Mouse (Mus musculus) liver, embryonic 13.5 days (tissue): ENCODE measurements at regions not wholly inside any gene's neighbourhood (a gene's known extent, or its start where the extent isn't known, plus 50 kb on each side); places are given as distances from the start of the nearest gene placed in this dataset.

Experiments
- ATAC-seq: fragments of 200-750 bp; cut with Nextera tagmentation; 2 replicates; pipeline ENCODE4 v1.8.0; 2017; ENCODE audit warnings: low read depth, mild to moderate bottlenecking, moderate number of reproducible peaks, moderate library complexity
- DNase-seq: peaks from one replicate; pipeline ENCODE4 v3.0.0; 2022
- H3K27ac ChIP-seq: fragments of 300-500 bp; sonication (generic); 2 replicates; pipeline ENCODE4 v1.5.1; 2015; ENCODE audit warnings: moderate library complexity, mild to moderate bottlenecking, inconsistent platforms
- H3K27me3 ChIP-seq: fragments of 300-500 bp; sonication (generic); 2 replicates; pipeline ENCODE4 v1.6.1; 2015; ENCODE audit warnings: mild to moderate bottlenecking, inconsistent platforms
- H3K36me3 ChIP-seq: fragments of 300-500 bp; sonication (generic); 2 replicates; pipeline ENCODE4 v1.6.1; 2015; ENCODE audit warnings: mild to moderate bottlenecking, inconsistent platforms
- H3K4me1 ChIP-seq: fragments of 300-500 bp; sonication (generic); replicated peaks from 2 replicates; pipeline ENCODE4 v1.6.1; 2015; ENCODE audit warnings: inconsistent platforms
- H3K4me2 ChIP-seq: fragments of 300-500 bp; sonication (generic); 2 replicates; pipeline ENCODE4 v1.6.1; 2015; ENCODE audit warnings: inconsistent platforms, mild to moderate bottlenecking, moderate library complexity
- H3K4me3 ChIP-seq: fragments of 300-500 bp; sonication (generic); replicated peaks from 2 replicates; pipeline ENCODE4 v1.5.1; 2015; ENCODE audit warnings: mild to moderate bottlenecking, inconsistent platforms
- H3K9ac ChIP-seq: fragments of 300-500 bp; sonication (generic); 2 replicates; pipeline ENCODE4 v1.6.1; 2015; ENCODE audit warnings: mild to moderate bottlenecking, inconsistent platforms
- H3K9me3 ChIP-seq: fragments of 300-500 bp; sonication (generic); replicated peaks from 2 replicates; pipeline ENCODE4 v1.6.1; 2016; ENCODE audit warnings: inconsistent platforms
- WGBS: fragments of 180-500 bp; shearing (Covaris S2); methylation state at CpG from one replicate; pipeline ENCODE4 v1.1.7; 2015; ENCODE audit not compliant: insufficient replicate concordance; 5-methylcytosine and 5-hydroxymethylcytosine counted together

GRCm38 (mm10) chr3:38251592-38251991 lies 233.1 kb downstream of the Ankrd50 start:
- no peak for ATAC-seq

GRCm38 (mm10) chr3:38250552-38250951 lies 234.1 kb downstream of the Ankrd50 start:
- no peak overlapping the region for H3K9ac ChIP-seq
- H3K4me3 ChIP-seq, result no peak overlapping the region
- H3K27ac ChIP-seq, result no peak overlapping the region
- no peaks in the 10 kb centered on the region; the same call in 1 of the 2 replicates for H3K4me1 ChIP-seq
- DNase-seq, result no peak
- H3K9me3 ChIP-seq, result no peaks in the 10 kb centered on the region
- 51% methylated on average over 5 of the region's 5 CpGs for whole genome bisulfite sequencing
- no peaks in the 10 kb centered on the region for H3K36me3 ChIP-seq
- H3K27me3 ChIP-seq, result no peaks in the 10 kb centered on the region
- no peak for ATAC-seq
- no peak overlapping the region for H3K4me2 ChIP-seq

More at GRCm38 (mm10) chr3:38251592-38251991, 233.1 kb downstream of the Ankrd50 start:
- no peak for DNase-seq
- no peaks in the 10 kb centered on the region for H3K9me3 ChIP-seq
- no peaks in the 10 kb centered on the region for H3K27me3 ChIP-seq
- no peak overlapping the region for H3K4me3 ChIP-seq
- no peak overlapping the region for H3K9ac ChIP-seq
- H3K36me3 ChIP-seq, result no peaks in the 10 kb centered on the region
- no peak overlapping the region for H3K27ac ChIP-seq
- no peak overlapping the region for H3K4me2 ChIP-seq
- WGBS, result 37% methylated on average over 2 of the region's 2 CpGs
- no peaks in the 10 kb centered on the region; the same call in 1 of the 2 replicates for H3K4me1 ChIP-seq

DNA sequence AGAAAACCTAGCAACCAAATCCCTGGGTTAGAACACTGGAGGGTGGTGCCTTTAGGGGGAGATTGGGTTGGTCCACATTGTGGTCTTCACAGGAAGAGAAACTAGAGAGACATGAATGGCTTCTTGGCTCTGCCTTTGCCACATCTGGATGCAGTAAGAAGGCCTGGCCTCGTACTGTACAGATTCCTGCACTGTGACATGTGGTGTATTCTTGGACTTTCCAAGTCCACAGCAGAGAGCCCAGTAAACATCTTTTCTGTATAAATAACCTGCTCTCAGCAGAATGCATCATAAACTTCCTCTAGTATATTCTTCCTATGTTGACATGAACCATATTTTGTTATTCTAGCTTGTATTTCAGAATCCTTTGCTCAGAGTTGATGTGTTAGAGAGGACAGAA lies 235.7 kb downstream of the Ankrd50 start:
- Histone ChIP-seq H3K4me3 (no peak overlapping the region), H3K9ac (no peak overlapping the region), H3K36me3 (no peaks in the 10 kb centered on the region), H3K4me2 (no peak overlapping the region), H3K27me3 (no peaks in the 10 kb centered on the region), H3K4me1 (no peaks in the 10 kb centered on the region; the same call in 1 of the 2 replicates), H3K27ac (no peak overlapping the region), H3K9me3 (no peaks in the 10 kb centered on the region)
- WGBS, result 58% methylated on average over 1 of the region's 1 CpGs
- DNase-seq (no peak), ATAC-seq (no peak)

DNA sequence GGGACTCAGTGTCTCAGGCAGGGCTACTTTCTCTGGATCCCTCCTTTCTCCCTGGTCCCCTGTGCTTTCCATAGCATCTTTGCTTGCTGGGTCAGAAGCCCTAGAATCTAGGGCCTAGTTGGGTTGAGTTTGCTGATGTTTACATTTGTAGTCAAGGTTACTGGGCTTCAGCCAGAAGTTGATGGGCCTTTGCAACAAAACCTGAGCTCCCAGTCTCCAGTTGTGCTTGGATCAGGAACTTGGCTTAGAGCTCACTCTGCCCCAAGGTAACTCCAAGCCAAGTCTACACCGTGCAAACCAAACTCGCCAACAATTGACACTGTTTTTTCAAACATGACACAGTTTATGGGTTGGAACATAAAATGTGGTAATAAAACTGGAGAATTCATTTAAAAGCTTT lies 238.2 kb downstream of the Ankrd50 start:
- Histone ChIP-seq H3K4me1 (no peaks in the 10 kb centered on the region; the same call in 1 of the 2 replicates), H3K4me3 (no peak overlapping the region), H3K36me3 (no peaks in the 10 kb centered on the region), H3K9ac (no peak overlapping the region), H3K9me3 (no peaks in the 10 kb centered on the region), H3K27ac (no peak overlapping the region), H3K4me2 (no peak overlapping the region), H3K27me3 (no peaks in the 10 kb centered on the region)
- no peak for ATAC-seq
- no peak for DNase-seq
- WGBS, result 70% methylated on average over 2 of the region's 2 CpGs

GRCm38 (mm10) chr3:38243209-38243608 lies 241.4 kb downstream of the Ankrd50 start:
- DNase-seq, result no peak
- Histone ChIP-seq H3K36me3 (no peaks in the 10 kb centered on the region), H3K9me3 (no peaks in the 10 kb centered on the region), H3K4me3 (no peak overlapping the region), H3K27me3 (no peaks in the 10 kb centered on the region), H3K27ac (no peak overlapping the region), H3K9ac (no peak overlapping the region), H3K4me1 (no peaks in the 10 kb centered on the region), H3K4me2 (no peak overlapping the region)
- ATAC-seq, result no peak
- 69% methylated on average over 3 of the region's 3 CpGs for WGBS

- no peaks in the 10 kb centered on the region for H3K36me3 ChIP-seq
- H3K27ac ChIP-seq, result no peak overlapping the region
- no peak overlapping the region for H3K4me3 ChIP-seq
- no peaks in the 10 kb centered on the region for H3K4me1 ChIP-seq
- H3K9me3 ChIP-seq, result no peaks in the 10 kb centered on the region
- H3K4me2 ChIP-seq, result no peak overlapping the region
- DNase-seq (no peak), ATAC-seq (no peak)
- no peaks in the 10 kb centered on the region for H3K27me3 ChIP-seq
- WGBS, result 39% methylated on average over 2 of the region's 2 CpGs
- H3K9ac ChIP-seq, result no peak overlapping the region
Measured at GRCm38 (mm10) chr3:38237616-38238015, 247.0 kb downstream of the Ankrd50 start.

DNA sequence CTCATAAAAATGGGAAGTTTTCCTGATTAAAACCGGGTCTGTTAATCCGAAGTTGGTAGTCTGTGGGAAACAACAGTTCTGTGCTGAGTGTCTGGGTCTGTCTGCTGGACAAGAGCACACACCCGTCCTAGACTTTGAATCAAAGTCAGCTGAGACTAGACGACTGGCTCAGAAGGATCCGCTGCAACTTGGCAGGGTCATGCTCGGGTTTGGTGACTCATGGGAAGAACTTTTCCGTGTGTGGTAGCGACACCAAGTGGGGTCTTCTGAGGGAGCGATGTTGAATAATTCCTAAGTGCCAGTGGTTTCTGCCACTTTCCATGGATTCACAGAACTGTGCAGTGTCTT lies 248.9 kb downstream of the Ankrd50 start:
- H3K36me3 ChIP-seq, result no peaks in the 10 kb centered on the region
- no peak overlapping the region for H3K9ac ChIP-seq
- 63% methylated on average over 9 of the region's 9 CpGs for WGBS
- H3K4me1 ChIP-seq, result no peaks in the 10 kb centered on the region
- H3K4me3 ChIP-seq, result no peak overlapping the region
- no peak for ATAC-seq
- DNase-seq, result no peak
- no peak overlapping the region for H3K27ac ChIP-seq
- no peak overlapping the region for H3K4me2 ChIP-seq
- no peaks in the 10 kb centered on the region for H3K9me3 ChIP-seq
- no peaks in the 10 kb centered on the region for H3K27me3 ChIP-seq

- H3K4me2 ChIP-seq, result no peak overlapping the region
- H3K4me1 ChIP-seq, result no peaks in the 10 kb centered on the region
- no peak for DNase-seq
- H3K36me3 ChIP-seq, result no peaks in the 10 kb centered on the region
- no peaks in the 10 kb centered on the region for H3K27me3 ChIP-seq
- no peak for ATAC-seq
- no peak overlapping the region for H3K9ac ChIP-seq
- no peaks in the 10 kb centered on the region for H3K9me3 ChIP-seq
- WGBS, result 65% methylated on average over 18 of the region's 18 CpGs
- no peak overlapping the region for H3K4me3 ChIP-seq
- no peak overlapping the region for H3K27ac ChIP-seq
Measured at GRCm38 (mm10) chr3:38235033-38235735, 249.5 kb downstream of the Ankrd50 start.

DNA sequence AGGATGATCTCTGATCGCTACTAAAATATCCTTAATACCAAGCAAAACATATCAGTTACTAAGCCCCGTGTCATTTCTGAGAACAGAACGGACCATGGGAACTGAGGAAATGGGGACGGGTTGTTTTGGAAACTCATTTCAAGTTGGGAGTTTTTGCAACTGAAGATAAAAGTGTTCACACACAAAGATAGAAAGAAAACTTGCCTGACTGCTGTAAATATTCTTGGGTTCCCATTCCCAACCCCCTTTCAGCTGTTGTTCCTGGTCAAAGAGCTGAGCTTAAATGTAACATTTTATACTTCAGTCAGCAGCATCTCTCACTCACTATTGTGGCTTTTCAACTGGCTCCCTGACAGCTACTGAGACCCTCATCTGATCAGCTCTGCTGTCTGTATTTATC lies 250.1 kb downstream of the Ankrd50 start:
- no peak for DNase-seq
- no peak for ATAC-seq
- Histone ChIP-seq H3K27me3 (no peaks in the 10 kb centered on the region), H3K9ac (no peak overlapping the region), H3K4me3 (no peak overlapping the region), H3K9me3 (no peaks in the 10 kb centered on the region), H3K4me2 (no peak overlapping the region), H3K27ac (no peak overlapping the region), H3K4me1 (no peaks in the 10 kb centered on the region), H3K36me3 (no peaks in the 10 kb centered on the region)
- 52% methylated on average over 4 of the region's 4 CpGs for WGBS

- 61% methylated on average over 2 of the region's 2 CpGs for WGBS
- Histone ChIP-seq H3K9me3 (no peaks in the 10 kb centered on the region), H3K27me3 (no peaks in the 10 kb centered on the region), H3K4me3 (no peak overlapping the region), H3K36me3 (no peaks in the 10 kb centered on the region), H3K4me2 (no peak overlapping the region), H3K4me1 (no peaks in the 10 kb centered on the region), H3K27ac (no peak overlapping the region), H3K9ac (no peak overlapping the region)
- no peak for DNase-seq
- ATAC-seq, result no peak
Measured at GRCm38 (mm10) chr3:38234006-38234405, 250.6 kb downstream of the Ankrd50 start.

DNA sequence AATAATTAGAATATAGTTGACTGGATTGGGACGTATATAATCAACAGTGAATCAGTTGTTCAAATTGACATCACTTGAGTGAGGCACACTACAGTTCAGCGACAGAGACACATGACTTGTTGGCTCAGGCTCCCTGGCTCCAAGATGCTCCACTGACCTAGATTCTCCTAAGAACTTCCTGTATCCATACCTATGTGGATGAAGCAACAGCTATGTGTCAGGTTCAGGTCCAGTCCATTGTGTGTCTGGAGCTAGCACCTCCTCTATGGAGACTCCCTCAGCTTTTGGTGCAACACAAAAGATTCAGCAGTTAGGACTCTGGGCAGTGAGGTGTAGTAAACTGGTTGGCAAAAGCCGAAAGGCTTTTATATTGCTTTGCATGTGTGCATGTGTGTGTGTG lies 251.6 kb downstream of the Ankrd50 start:
- WGBS, result 80% methylated on average over 3 of the region's 3 CpGs
- no peaks in the 10 kb centered on the region for H3K27me3 ChIP-seq
- ATAC-seq (no peak), DNase-seq (no peak)
- no peaks in the 10 kb centered on the region for H3K36me3 ChIP-seq
- H3K27ac ChIP-seq, result no peak overlapping the region
- no peak overlapping the region for H3K4me3 ChIP-seq
- no peaks in the 10 kb centered on the region for H3K9me3 ChIP-seq
- H3K4me2 ChIP-seq, result no peak overlapping the region
- H3K9ac ChIP-seq, result no peak overlapping the region
- H3K4me1 ChIP-seq, result no peaks in the 10 kb centered on the region
